22 mouse cellular contexts compared by ENCODE assay signal in genomic region chr13:59080468-59080867, GRCm38 (mm10).
A peak's percentile ranks its signal among the peaks of the same experiment; 100 is the strongest.
DNase-seq lines count a peak whose midpoint lies in the region; ATAC-seq and TF ChIP-seq lines count a peak whose summit lies in the region.
"Had no signal": no experiment of that assay in that cellular context is flagged by ENCODE, and none has a peak within 500 bp of the region (broad histone marks: within the 10 kb centered on the region; RNA-seq: fewer than 3 reads in every experiment).

No protein-coding gene starts in this region.

- ATAC-seq in forebrain, embryonic 13.5 days = peak; percentile 38; the same call in 1 of the 2 replicates
- ATAC-seq in hindbrain, embryonic 15.5 days (ENCODE audit: low FRiP score, low read depth) = no peak
- ATAC-seq in midbrain, embryonic 15.5 days (replicated peaks) = no peak
- no peak for ATAC-seq in monocyte, adult 5-6 weeks (replicated peaks; ENCODE audit: insufficient number of reproducible peaks, low FRiP score, low TSS enrichment, poor library complexity, severe bottlenecking)
- ATAC-seq: intestine, embryonic 16.5 days had no signal

- peak overlapping the region; percentile 28; the same call in 1 of the 2 replicates for H3K27ac ChIP-seq in cortical plate, adult 2 months (ENCODE audit: insufficient read depth, low read length)
- H3K27ac ChIP-seq in forebrain, embryonic 13.5 days = no peak overlapping the region
- peak overlapping the region; percentile 4; the same call in 1 of the 2 replicates for H3K27ac ChIP-seq in hindbrain, embryonic 15.5 days (replicated peaks)
- 0 out of 2 replicates have a peak overlapping the region, but pooled peaks have one; percentile 53 for H3K27ac ChIP-seq in midbrain, embryonic 15.5 days
- H3K27ac ChIP-seq: embryonic facial prominence, embryonic 12.5 days; heart, adult 2 months; limb, embryonic 13.5 days; liver, embryonic 13.5 days; lung, embryonic 15.5 days; macrophage; neural tube, embryonic 12.5 days had no signal

- H3K9me3 ChIP-seq in forebrain, embryonic 13.5 days (replicated peaks) = no peaks in the 10 kb centered on the region
- no peaks in the 10 kb centered on the region for H3K9me3 ChIP-seq in hindbrain, embryonic 15.5 days
- no peaks in the 10 kb centered on the region for H3K9me3 ChIP-seq in midbrain, embryonic 15.5 days
- H3K9me3 ChIP-seq: embryonic facial prominence, embryonic 12.5 days; limb, embryonic 13.5 days; liver, embryonic 13.5 days; lung, embryonic 15.5 days; neural tube, embryonic 12.5 days had no signal

- 19% methylated on average over 5 of the region's 5 CpGs for WGBS in forebrain, embryonic 13.5 days
- 32% methylated on average over 5 of the region's 5 CpGs for WGBS in hindbrain, embryonic 15.5 days
- 26% methylated on average over 5 of the region's 5 CpGs for WGBS in midbrain, embryonic 15.5 days

- H3K36me3 ChIP-seq in forebrain, embryonic 13.5 days (ENCODE audit: poor library complexity, severe bottlenecking) = no peaks in the 10 kb centered on the region
- H3K36me3 ChIP-seq in hindbrain, embryonic 15.5 days = no peaks in the 10 kb centered on the region
- H3K36me3 ChIP-seq in midbrain, embryonic 15.5 days (replicated peaks) = no peaks in the 10 kb centered on the region
- H3K36me3 ChIP-seq: embryonic facial prominence, embryonic 12.5 days; limb, embryonic 13.5 days; liver, embryonic 13.5 days; lung, embryonic 15.5 days; neural tube, embryonic 12.5 days had no signal

- H3K4me3 ChIP-seq in cortical plate, adult 2 months (ENCODE audit: insufficient read depth, low read length) = no peak overlapping the region
- no peak overlapping the region for H3K4me3 ChIP-seq in forebrain, embryonic 13.5 days
- H3K4me3 ChIP-seq in hindbrain, embryonic 15.5 days = no peak overlapping the region
- no peak overlapping the region for H3K4me3 ChIP-seq in midbrain, embryonic 15.5 days
- H3K4me3 ChIP-seq: embryonic facial prominence, embryonic 12.5 days; erythroblast, embryonic 14.5 days; heart, adult 2 months; limb, embryonic 13.5 days; liver, embryonic 13.5 days; lung, embryonic 15.5 days; neural tube, embryonic 12.5 days had no signal

- no peak for DNase-seq in layer of hippocampus, adult 9-11 months
- no peak for DNase-seq in neural tube, embryonic 10.5 days (ENCODE audit: extremely low spot score, low spot score)
- DNase-seq: adrenal gland, postnatal 10 days; gastrocnemius, postnatal 25 days; heart, adult 2 months; heart, postnatal 4 days; kidney, postnatal 36 days; liver, embryonic 13.5 days; spleen, adult 18-20 months; thymus, postnatal 4 days had no signal

- TF ChIP-seq CTCF in cortical plate, adult 2 months (IDR thresholded peaks at IDR 0.05; ENCODE audit: extremely low read depth, insufficient read depth, low read length) = no peak

- no peak overlapping the region for H3K4me2 ChIP-seq in forebrain, embryonic 13.5 days
- no peak overlapping the region for H3K4me2 ChIP-seq in hindbrain, embryonic 15.5 days
- H3K4me2 ChIP-seq in midbrain, embryonic 15.5 days = no peak overlapping the region
- H3K4me2 ChIP-seq: embryonic facial prominence, embryonic 12.5 days; limb, embryonic 13.5 days; liver, embryonic 13.5 days; lung, embryonic 15.5 days; neural tube, embryonic 12.5 days had no signal

- H3K27me3 ChIP-seq in forebrain, embryonic 13.5 days = peaks cover 13% of the 10 kb centered on the region; the same call in 1 of the 2 replicates
- H3K27me3 ChIP-seq in hindbrain, embryonic 15.5 days = no peaks in the 10 kb centered on the region
- no peaks in the 10 kb centered on the region for H3K27me3 ChIP-seq in midbrain, embryonic 15.5 days (replicated peaks)
- H3K27me3 ChIP-seq: embryonic facial prominence, embryonic 12.5 days; liver, embryonic 13.5 days; lung, embryonic 15.5 days; neural tube, embryonic 12.5 days had no signal

- peaks cover 10% of the 10 kb centered on the region for H3K4me1 ChIP-seq in cortical plate, adult 2 months (ENCODE audit: control insufficient read depth, insufficient read depth, low read length)
- peaks cover 21% of the 10 kb centered on the region for H3K4me1 ChIP-seq in forebrain, embryonic 13.5 days
- peaks cover 9% of the 10 kb centered on the region for H3K4me1 ChIP-seq in hindbrain, embryonic 15.5 days (replicated peaks)
- H3K4me1 ChIP-seq in midbrain, embryonic 15.5 days = peaks cover 19% of the 10 kb centered on the region
- H3K4me1 ChIP-seq: limb, embryonic 13.5 days; liver, embryonic 13.5 days; lung, embryonic 15.5 days had no signal

- H3K9ac ChIP-seq in forebrain, embryonic 13.5 days = no peak overlapping the region
- H3K9ac ChIP-seq in hindbrain, embryonic 15.5 days = no peak overlapping the region
- H3K9ac ChIP-seq in midbrain, embryonic 15.5 days = no peak overlapping the region
- H3K9ac ChIP-seq: embryonic facial prominence, embryonic 12.5 days; limb, embryonic 13.5 days; liver, embryonic 13.5 days; lung, embryonic 15.5 days; neural tube, embryonic 12.5 days had no signal

- no peak for TF ChIP-seq POLR2A in cortical plate, adult 2 months (IDR thresholded peaks at IDR 0.05; ENCODE audit: extremely low read depth, insufficient read depth, low read length)
